Mouse (Mus musculus) brain, adult 10 weeks (tissue): ENCODE data around the gene Notum. TPM values are rescaled to one million over a fixed set of nuclear protein-coding genes. Genes with fewer than 3 reads are reported as not detected.

Experiments used
- polyA plus RNA-seq: library from polyadenylated mRNA; stranded (reverse); fragments of 350-450 nt; fragmentation: Illumina TruSeq; extraction: RNeasy Lipid Tissue Mini Kit (QIAGEN cat#74804); gene quantifications from one replicate; pipeline ENCODE4 v1.2.3, GENCODE M21; 2015; ENCODE audit warnings: low read depth, low replicate concordance

The Notum gene
- 3.2 TPM for polyA plus RNA-seq

GRCm38 (mm10) chr11:120661076-120661460 lies at the start of gene Notum:
TSS of gene Notum (minus strand) at chr11:120661175.

GRCm38 (mm10) chr11:120672687-120673593 lies 12.0 kb upstream of the Notum start, which contains the start of gene Aspscr1:
TSS of gene Aspscr1 (plus strand) at chr11:120672973.

GRCm38 (mm10) chr11:120648001-120648476 lies 12.9 kb downstream of the Notum start, which contains the start of gene Myadml2:
TSS of gene Myadml2 (minus strand) at chr11:120648158.

GRCm38 (mm10) chr11:120643601-120643987 lies 17.4 kb downstream of the Notum start, which contains the start of gene Pycr1:
TSS of gene Pycr1 (minus strand) at chr11:120643769.

GRCm38 (mm10) chr11:120633520-120634343 lies 27.2 kb downstream of the Notum start, which contains the start of gene Mafg:
TSS of gene Mafg (minus strand) at chr11:120633600.

GRCm38 (mm10) chr11:120625152-120625775 lies 35.7 kb downstream of the Notum start, which contains the start of gene Sirt7:
TSS of gene Sirt7 (minus strand) at chr11:120625240.

GRCm38 (mm10) chr11:120617519-120618112 lies 43.4 kb downstream of the Notum start, which contains the start of gene Pcyt2:
TSS of gene Pcyt2 (minus strand) at chr11:120617936.

GRCm38 (mm10) chr11:120608241-120609034 lies 52.5 kb downstream of the Notum start, which contains the start of gene Npb:
TSS of gene Npb (plus strand) at chr11:120608477.

Other genes with a start within 250 kb of the Notum start
- gene Nploc4, start 223.5 kb downstream of the Notum start, polyA plus RNA-seq, result 40.8 TPM
- gene Tspan10, start 218.5 kb downstream of the Notum start, polyA plus RNA-seq, result not detected
- gene Pde6g, start 207.7 kb downstream of the Notum start, polyA plus RNA-seq, result not detected
- 16.1 TPM for gene Oxld1, start 203.1 kb downstream of the Notum start, polyA plus RNA-seq
- 28.0 TPM for gene Ccdc137, start 203.1 kb downstream of the Notum start, polyA plus RNA-seq
- gene Arl16, start 193.6 kb downstream of the Notum start, polyA plus RNA-seq, result 53.0 TPM
- 132 TPM for gene Mrpl12, start 176.6 kb downstream of the Notum start, polyA plus RNA-seq
- 16.9 TPM for gene Slc25a10, start 169.3 kb downstream of the Notum start, polyA plus RNA-seq
- not detected for gene Gcgr, start 130.5 kb downstream of the Notum start, polyA plus RNA-seq
- gene Mcrip1, start 111.4 kb downstream of the Notum start, polyA plus RNA-seq, result 153 TPM
- not detected for gene Ppp1r27, start 110.0 kb downstream of the Notum start, polyA plus RNA-seq
- gene P4hb, start 87.9 kb downstream of the Notum start, polyA plus RNA-seq, result 124 TPM
- gene Arhgdia, start 79.6 kb downstream of the Notum start, polyA plus RNA-seq, result 289 TPM
- gene Alyref, start 62.8 kb downstream of the Notum start, polyA plus RNA-seq, result 25.6 TPM
- gene Anapc11, start 62.8 kb downstream of the Notum start, polyA plus RNA-seq, result 98.4 TPM
- not detected for gene Npb, start 52.7 kb downstream of the Notum start, polyA plus RNA-seq
- gene Pcyt2, start 43.2 kb downstream of the Notum start, polyA plus RNA-seq, result 141 TPM
- gene Sirt7, start 35.9 kb downstream of the Notum start, polyA plus RNA-seq, result 53.0 TPM
- 55.3 TPM for gene Mafg, start 27.6 kb downstream of the Notum start, polyA plus RNA-seq
- gene Pycr1, start 17.4 kb downstream of the Notum start, polyA plus RNA-seq, result 4.5 TPM
- 7.1 TPM for gene Myadml2, start 13.0 kb downstream of the Notum start, polyA plus RNA-seq
- 41.6 TPM for gene Aspscr1, start 11.8 kb upstream of the Notum start, polyA plus RNA-seq
- gene Cenpx, start 52.6 kb upstream of the Notum start, polyA plus RNA-seq, result 31.9 TPM
- 51.5 TPM for gene Lrrc45, start 52.8 kb upstream of the Notum start, polyA plus RNA-seq
- 64.3 TPM for gene Rac3, start 60.3 kb upstream of the Notum start, polyA plus RNA-seq
- 17.3 TPM for gene Dcxr, start 66.1 kb upstream of the Notum start, polyA plus RNA-seq
- gene Cbr2, start 70.9 kb upstream of the Notum start, polyA plus RNA-seq, result 1.8 TPM
- gene Hmga1b, start 101.6 kb upstream of the Notum start, polyA plus RNA-seq, result 97.6 TPM
- gene Rfng, start 123.0 kb upstream of the Notum start, polyA plus RNA-seq, result 64.7 TPM
- 181 TPM for gene Gps1, start 123.1 kb upstream of the Notum start, polyA plus RNA-seq
- gene Dus1l, start 135.2 kb upstream of the Notum start, polyA plus RNA-seq, result 41.4 TPM
- 128 TPM for gene Fasn, start 163.4 kb upstream of the Notum start, polyA plus RNA-seq